Mouse (Mus musculus): ENCODE results near the gene Btaf1. TPM values are rescaled to one million over a fixed set of nuclear protein-coding genes. Genes with fewer than 3 reads are reported as not detected.

Btaf1 gene
- total RNA-seq (2018; cell fraction: chromatin; rRNA removed), result 100 to 1,000 TPM; 125 to 377 (median 257) TPM
- 10 to 100 TPM; 28.4 to 48.4 (median 38.2) TPM for total RNA-seq (2018; cell fraction: cytosol; rRNA removed)
- 100 to 1,000 TPM in 24 of 26 experiments, 10 to 100 TPM in 2; 96.8 to 236 (median 158) TPM for total RNA-seq (2018; cell fraction: nucleus; rRNA removed)
- polyA plus RNA-seq (2018), result 25.6 to 27.0 TPM (median 25.6 TPM) in 3 replicates

- Histone ChIP-seq H3K36me3 (ENCODE audit: inconsistent target) (no peaks in the 10 kb centered on the region), H3K4me3 (ENCODE audit: inconsistent target) (peak within 1 kb of the TSS; percentile 77)
- WGBS (ENCODE audit: missing documents), result under 1% methylated on average over 98 of the region's 98 CpGs
Observed at GRCm38 (mm10) chr19:36925671-36926552, at the start of gene Btaf1. Gene Btaf1 (plus strand): TSS chr19:36926079.

DNA sequence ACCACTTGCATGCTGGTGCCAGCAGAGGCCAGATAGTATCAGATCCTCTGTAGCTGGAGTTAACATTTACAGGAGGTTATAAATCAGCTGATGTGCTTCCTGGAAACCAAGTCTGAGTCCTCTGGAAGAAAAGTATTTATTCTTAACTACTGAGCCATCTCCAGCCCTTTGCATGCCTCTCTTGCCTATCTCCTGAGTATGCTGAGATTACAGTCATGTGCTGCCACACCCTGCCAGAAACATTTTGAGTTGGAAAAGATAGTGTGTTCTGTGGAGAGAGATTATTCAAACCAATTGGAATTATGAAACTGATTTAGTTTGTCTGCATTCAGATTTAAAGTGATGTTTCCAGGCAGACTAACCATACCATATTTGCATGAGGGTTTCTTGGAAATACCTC is 48.5 kb upstream of the Btaf1 start:
- Histone ChIP-seq H3K79me2 (ENCODE audit: inconsistent target) (no peaks in the 10 kb centered on the region), H3K4me3 (ENCODE audit: inconsistent target) (no peak overlapping the region), H3K27ac (no peak overlapping the region), H3K36me3 (ENCODE audit: inconsistent target) (peaks cover 95% of the 10 kb centered on the region)

More at GRCm38 (mm10) chr19:36925671-36926552, at the start of gene Btaf1:
- Histone ChIP-seq H3K27ac (peak within 1 kb of the TSS; percentile 78), H3K79me2 (ENCODE audit: inconsistent target) (peaks cover 88% of the 10 kb centered on the region)

- Histone ChIP-seq H3K79me2 (ENCODE audit: inconsistent target) (no peaks in the 10 kb centered on the region), H3K27ac (no peak overlapping the region), H3K36me3 (ENCODE audit: inconsistent target) (peaks cover 94% of the 10 kb centered on the region), H3K4me3 (ENCODE audit: inconsistent target) (no peak overlapping the region)
- WGBS (ENCODE audit: missing documents), result 94% methylated on average over 9 of the region's 11 CpGs
Observed at GRCm38 (mm10) chr19:36878743-36879495, 47.0 kb upstream of the Btaf1 start.

DNA sequence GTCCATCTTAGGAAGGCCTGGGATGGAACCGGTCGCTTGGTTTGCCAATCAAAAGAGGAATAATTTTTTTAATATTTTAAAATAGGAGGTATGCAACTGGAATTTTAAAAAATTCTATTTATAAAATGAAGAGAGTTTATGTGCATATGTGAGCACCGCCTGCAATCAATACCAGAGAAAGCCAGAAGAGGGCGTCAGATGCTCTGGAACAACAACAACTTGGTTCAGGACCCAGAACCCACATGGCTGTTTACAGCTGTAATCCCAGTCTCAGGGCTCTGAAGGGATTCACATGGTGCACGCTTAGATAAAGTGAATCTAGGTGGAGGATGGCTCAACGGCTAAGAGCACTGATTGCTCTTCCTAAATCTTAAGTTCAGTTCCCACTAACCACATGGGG is 42.8 kb upstream of the Btaf1 start:
- Histone ChIP-seq H3K79me2 (ENCODE audit: inconsistent target) (no peaks in the 10 kb centered on the region), H3K36me3 (ENCODE audit: inconsistent target) (peaks cover 93% of the 10 kb centered on the region), H3K27ac (no peak overlapping the region), H3K4me3 (ENCODE audit: inconsistent target) (no peak overlapping the region)
- 95% methylated on average over 6 of the region's 6 CpGs for WGBS (ENCODE audit: missing documents)

- 86% methylated on average over 2 of the region's 2 CpGs for WGBS (ENCODE audit: missing documents)
- Histone ChIP-seq H3K79me2 (ENCODE audit: inconsistent target) (no peaks in the 10 kb centered on the region), H3K27ac (no peak overlapping the region)
Observed at GRCm38 (mm10) chr19:36886316-36886715, 39.6 kb upstream of the Btaf1 start.

DNA sequence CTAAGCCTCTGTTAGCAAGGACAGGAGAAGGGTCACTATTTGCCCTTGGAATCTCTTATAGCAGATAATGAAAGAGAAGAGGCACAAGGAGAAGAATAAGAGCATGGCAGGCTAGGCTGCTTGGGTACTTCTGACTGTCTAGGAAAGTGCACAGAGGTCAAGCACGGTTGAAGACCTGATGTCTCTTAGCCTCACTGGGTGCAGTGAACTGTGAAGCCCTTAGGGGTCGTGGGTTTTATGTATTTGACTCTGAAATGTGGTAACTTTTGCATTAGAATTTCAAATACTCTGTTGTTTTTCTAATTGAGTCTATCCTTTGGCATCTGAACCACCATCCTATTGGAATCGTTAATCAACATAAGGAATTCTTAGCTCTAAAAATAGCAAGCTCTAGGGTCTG is 38.2 kb upstream of the Btaf1 start:
- H3K79me2 ChIP-seq (ENCODE audit: inconsistent target), result no peaks in the 10 kb centered on the region
- H3K36me3 ChIP-seq (ENCODE audit: inconsistent target), result peaks cover 89% of the 10 kb centered on the region
- no peak overlapping the region for H3K4me3 ChIP-seq (ENCODE audit: inconsistent target)
- 85% methylated on average over 3 of the region's 3 CpGs for WGBS (ENCODE audit: missing documents)
- no peak overlapping the region for H3K27ac ChIP-seq

More at GRCm38 (mm10) chr19:36886316-36886715, 39.6 kb upstream of the Btaf1 start:
- peaks cover 92% of the 10 kb centered on the region for H3K36me3 ChIP-seq (ENCODE audit: inconsistent target)
- no peak overlapping the region for H3K4me3 ChIP-seq (ENCODE audit: inconsistent target)

- Histone ChIP-seq H3K27ac (no peak overlapping the region), H3K36me3 (ENCODE audit: inconsistent target) (peaks cover 65% of the 10 kb centered on the region), H3K79me2 (ENCODE audit: inconsistent target) (no peaks in the 10 kb centered on the region), H3K4me3 (ENCODE audit: inconsistent target) (no peak overlapping the region)
- WGBS (ENCODE audit: missing documents), result 95% methylated on average over 3 of the region's 3 CpGs
Observed at GRCm38 (mm10) chr19:36891746-36892145, 34.1 kb upstream of the Btaf1 start.

GRCm38 (mm10) chr19:36896791-36897569 is 28.9 kb upstream of the Btaf1 start:
- Histone ChIP-seq H3K4me3 (ENCODE audit: inconsistent target) (no peak overlapping the region), H3K36me3 (ENCODE audit: inconsistent target) (peaks cover 17% of the 10 kb centered on the region; the same call in 1 of the 2 replicates)
- 77% methylated on average over 10 of the region's 10 CpGs for WGBS (ENCODE audit: missing documents)

GRCm38 (mm10) chr19:36897778-36898177 is 28.1 kb upstream of the Btaf1 start:
- H3K36me3 ChIP-seq (ENCODE audit: inconsistent target), result peaks cover 12% of the 10 kb centered on the region; the same call in 1 of the 2 replicates
- WGBS (ENCODE audit: missing documents), result 87% methylated on average over 9 of the region's 9 CpGs

More at GRCm38 (mm10) chr19:36896791-36897569, 28.9 kb upstream of the Btaf1 start:
- H3K27ac ChIP-seq, result no peak overlapping the region
- H3K79me2 ChIP-seq (ENCODE audit: inconsistent target), result no peaks in the 10 kb centered on the region

DNA sequence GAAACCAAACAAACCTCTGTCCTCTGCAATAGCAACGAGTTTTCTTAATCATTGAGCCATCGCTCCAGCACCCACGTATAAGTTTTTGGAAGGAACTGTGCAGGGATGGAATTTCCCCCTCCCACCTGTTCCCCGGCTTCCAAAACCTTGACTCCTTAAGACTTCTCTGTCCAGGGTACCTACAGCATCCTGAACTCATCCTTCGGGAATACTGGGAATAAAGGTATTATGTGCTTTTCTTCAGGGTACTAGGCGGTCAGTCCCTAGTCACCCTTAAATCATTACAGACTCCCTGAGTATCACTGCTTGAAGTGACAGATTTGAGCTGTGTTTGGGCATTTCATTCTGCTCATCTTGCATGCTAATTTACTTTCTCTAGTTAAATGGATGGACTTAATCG is 22.5 kb upstream of the Btaf1 start:
- WGBS (ENCODE audit: missing documents), result 67% methylated on average over 7 of the region's 7 CpGs
- H3K27ac ChIP-seq, result no peak overlapping the region
- no peaks in the 10 kb centered on the region for H3K36me3 ChIP-seq (ENCODE audit: inconsistent target)
- no peak overlapping the region for H3K4me3 ChIP-seq (ENCODE audit: inconsistent target)
- no peaks in the 10 kb centered on the region for H3K79me2 ChIP-seq (ENCODE audit: inconsistent target)

More at GRCm38 (mm10) chr19:36897778-36898177, 28.1 kb upstream of the Btaf1 start:
- Histone ChIP-seq H3K79me2 (ENCODE audit: inconsistent target) (no peaks in the 10 kb centered on the region), H3K4me3 (ENCODE audit: inconsistent target) (no peak overlapping the region), H3K27ac (no peak overlapping the region)

GRCm38 (mm10) chr19:36904211-36905007 is 21.5 kb upstream of the Btaf1 start:
- Histone ChIP-seq H3K36me3 (ENCODE audit: inconsistent target) (no peaks in the 10 kb centered on the region), H3K4me3 (ENCODE audit: inconsistent target) (peak overlapping the region; percentile 30), H3K27ac (no peak overlapping the region), H3K79me2 (ENCODE audit: inconsistent target) (no peaks in the 10 kb centered on the region)
- 8% methylated on average over 33 of the region's 41 CpGs for WGBS (ENCODE audit: missing documents)

DNA sequence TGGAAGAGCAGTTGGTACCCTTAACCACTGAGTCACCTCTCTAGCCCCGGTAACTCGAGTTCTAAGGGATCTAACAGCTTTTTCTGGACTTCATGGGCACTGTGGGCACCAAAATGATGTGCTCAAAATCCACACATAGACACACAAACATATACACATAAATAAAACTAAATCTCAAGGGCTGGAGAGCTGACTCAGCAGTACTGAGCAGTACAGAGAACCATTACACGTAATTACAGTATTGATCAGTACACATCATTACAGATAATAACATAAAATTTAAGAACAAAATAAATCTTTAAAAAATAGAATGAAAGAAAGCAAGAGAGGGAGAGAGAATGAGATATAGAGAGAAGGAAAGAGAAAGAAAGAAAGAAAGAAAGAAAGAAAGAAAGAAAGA is 16.7 kb upstream of the Btaf1 start:
- no peak overlapping the region for H3K4me3 ChIP-seq (ENCODE audit: inconsistent target)
- H3K27ac ChIP-seq, result no peak overlapping the region
- 88% methylated on average over 3 of the region's 3 CpGs for WGBS (ENCODE audit: missing documents)
- peaks cover 30% of the 10 kb centered on the region for H3K79me2 ChIP-seq (ENCODE audit: inconsistent target)
- no peaks in the 10 kb centered on the region for H3K36me3 ChIP-seq (ENCODE audit: inconsistent target)

GRCm38 (mm10) chr19:36909676-36910292 is 16.1 kb upstream of the Btaf1 start:
- peaks cover 37% of the 10 kb centered on the region for H3K79me2 ChIP-seq (ENCODE audit: inconsistent target)
- 31% methylated on average over 9 of the region's 9 CpGs for WGBS (ENCODE audit: missing documents)
- no peak overlapping the region for H3K27ac ChIP-seq
- H3K4me3 ChIP-seq (ENCODE audit: inconsistent target), result no peak overlapping the region
- no peaks in the 10 kb centered on the region for H3K36me3 ChIP-seq (ENCODE audit: inconsistent target)

Measured in macrophage (primary cell).